ENCODE assay signal across 12 mouse cellular contexts in the genomic region with DNA sequence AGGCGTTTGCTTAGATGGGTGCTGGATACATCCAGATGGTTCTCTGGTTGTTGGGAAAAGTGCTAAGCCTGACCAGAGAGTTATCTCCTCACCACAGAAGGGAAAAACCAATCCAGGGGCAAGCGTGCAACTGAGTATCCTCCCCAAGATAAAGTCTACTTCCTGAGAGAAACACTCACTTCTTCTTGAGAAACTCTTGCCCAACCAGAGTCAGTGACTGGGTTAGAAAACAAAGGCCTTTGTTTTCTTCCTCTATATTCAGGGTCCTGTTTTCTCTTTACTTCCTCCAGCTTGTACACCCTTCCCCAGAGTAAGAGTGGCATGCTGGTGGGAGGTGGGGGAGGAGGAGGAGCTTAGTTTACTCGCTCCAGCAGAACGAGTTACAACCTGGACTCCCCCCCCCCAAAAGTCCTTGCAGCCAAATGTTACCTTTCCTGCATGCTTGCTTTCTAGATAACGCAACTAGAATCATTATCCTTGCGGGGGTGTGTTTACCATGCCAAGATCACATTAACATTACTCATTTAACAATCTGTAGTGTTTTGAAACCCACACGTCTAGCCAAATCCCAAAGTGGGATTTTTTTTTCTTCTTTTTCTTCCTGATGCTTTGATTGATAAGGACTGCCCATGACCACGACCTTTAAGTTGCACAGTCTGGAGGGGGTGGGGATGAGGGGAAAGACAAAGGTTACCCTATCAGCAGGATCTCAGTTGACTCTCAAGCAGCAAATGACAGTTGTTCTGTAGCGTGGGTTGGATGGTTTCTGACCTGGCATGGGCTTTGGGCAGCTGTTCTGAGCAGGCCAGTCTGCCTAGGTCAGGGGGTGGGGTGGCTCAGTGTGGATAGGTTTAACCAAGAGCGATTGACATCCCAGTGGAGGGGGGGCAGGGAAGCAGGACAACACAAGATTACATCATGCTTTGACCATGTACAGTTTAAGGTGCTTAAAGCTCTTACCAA.
DNase-seq lines count a peak whose midpoint lies in the region; ATAC-seq and TF ChIP-seq lines count a peak whose summit lies in the region.
"Had no signal": no experiment of that assay in that cellular context is flagged by ENCODE, and none has a peak within 500 bp of the region (broad histone marks: within the 10 kb centered on the region; RNA-seq: fewer than 3 reads in every experiment).

No protein-coding gene starts in this region.

- TF ChIP-seq POLR2A in MEL (IDR thresholded peaks at IDR 0.05; ENCODE audit: control insufficient read depth in 1 of 2, insufficient read depth in 1 of 2, low read depth in 1 of 2, low read length in 2 of 2, poor library complexity in 1 of 2), result no peak

- no peak overlapping the region for H3K9ac ChIP-seq in limb, embryonic 13.5 days
- no peak overlapping the region for H3K9ac ChIP-seq in MEL (ENCODE audit: control insufficient read depth, low read depth, low read length, poor library complexity, severe bottlenecking)
- no peak overlapping the region for H3K9ac ChIP-seq in forebrain, embryonic 12.5 days
- H3K9ac ChIP-seq: midbrain, embryonic 15.5 days had no signal

- H3K4me2 ChIP-seq in limb, embryonic 13.5 days (replicated peaks), result no peak overlapping the region
- no peak overlapping the region for H3K4me2 ChIP-seq in forebrain, embryonic 12.5 days
- H3K4me2 ChIP-seq: midbrain, embryonic 15.5 days had no signal

- TF ChIP-seq RAD21 in MEL (IDR thresholded peaks at IDR 0.05; ENCODE audit: low read depth, low read length), result no peak

- no peaks in the 10 kb centered on the region for H3K9me3 ChIP-seq in limb, embryonic 13.5 days
- no peaks in the 10 kb centered on the region for H3K9me3 ChIP-seq in limb, embryonic 10.5 days (replicated peaks)
- no peaks in the 10 kb centered on the region for H3K9me3 ChIP-seq in MEL (replicated peaks; ENCODE audit: insufficient read depth, low read length)
- no peaks in the 10 kb centered on the region for H3K9me3 ChIP-seq in forebrain, embryonic 12.5 days
- H3K9me3 ChIP-seq: midbrain, embryonic 15.5 days had no signal

- ATAC-seq in limb, embryonic 13.5 days (ENCODE audit: low FRiP score, low read depth), result peak; percentile 15; the same call in 1 of the 2 replicates
- ATAC-seq in granulocyte monocyte progenitor cell, adult 5-6 weeks (replicated peaks; ENCODE audit: poor library complexity, severe bottlenecking), result peak; percentile 85
- ATAC-seq in megakaryocyte progenitor cell, adult 5-6 weeks (replicated peaks; ENCODE audit: poor library complexity), result peak; percentile 75
- ATAC-seq in forebrain, embryonic 12.5 days (ENCODE audit: low FRiP score), result no peak
- ATAC-seq: midbrain, embryonic 15.5 days had no signal

- no peak overlapping the region for H3K4me3 ChIP-seq in limb, embryonic 13.5 days
- no peak overlapping the region for H3K4me3 ChIP-seq in limb, embryonic 10.5 days
- no peak overlapping the region for H3K4me3 ChIP-seq in MEL (ENCODE audit: control insufficient read depth in 1 of 2, insufficient read depth in 1 of 2, low read depth in 2 of 2, low read length in 2 of 2)
- H3K4me3 ChIP-seq in forebrain, embryonic 12.5 days (replicated peaks), result no peak overlapping the region
- H3K4me3 ChIP-seq in layer of hippocampus, adult 2 months, result no peak overlapping the region
- H3K4me3 ChIP-seq: midbrain, embryonic 15.5 days had no signal

- TF ChIP-seq EP300 in MEL (IDR thresholded peaks at IDR 0.05; ENCODE audit: low read depth in 1 of 2, low read length in 2 of 2), result peak; percentile 33 to 35; a peak in 1 of 4 replicates

- no peaks in the 10 kb centered on the region; the same call in 1 of the 2 replicates for H3K4me1 ChIP-seq in limb, embryonic 13.5 days
- peaks cover 6% of the 10 kb centered on the region; the same call in 1 of the 2 replicates for H3K4me1 ChIP-seq in limb, embryonic 10.5 days
- no peaks in the 10 kb centered on the region for H3K4me1 ChIP-seq in MEL (ENCODE audit: control insufficient read depth in 1 of 2, insufficient read depth in 2 of 2, low read length in 2 of 2)
- H3K4me1 ChIP-seq in forebrain, embryonic 12.5 days, result no peaks in the 10 kb centered on the region
- H3K4me1 ChIP-seq: midbrain, embryonic 15.5 days had no signal

- H3K27me3 ChIP-seq in limb, embryonic 13.5 days, result no peaks in the 10 kb centered on the region
- H3K27me3 ChIP-seq in limb, embryonic 10.5 days (ENCODE audit: low read depth, poor library complexity, severe bottlenecking), result no peaks in the 10 kb centered on the region
- H3K27me3 ChIP-seq in MEL (ENCODE audit: control insufficient read depth in 1 of 2, insufficient read depth in 2 of 2, low read length in 2 of 2), result no peaks in the 10 kb centered on the region
- H3K27me3 ChIP-seq in forebrain, embryonic 12.5 days, result no peaks in the 10 kb centered on the region
- H3K27me3 ChIP-seq: midbrain, embryonic 15.5 days had no signal

- 65% methylated on average over 10 of the region's 10 CpGs for WGBS in limb, embryonic 13.5 days
- 67% methylated on average over 10 of the region's 10 CpGs for WGBS in limb, embryonic 10.5 days
- WGBS in forebrain, embryonic 12.5 days, result 70% methylated on average over 10 of the region's 10 CpGs

- no peaks in the 10 kb centered on the region for H3K36me3 ChIP-seq in limb, embryonic 13.5 days
- H3K36me3 ChIP-seq in limb, embryonic 10.5 days, result no peaks in the 10 kb centered on the region
- no peaks in the 10 kb centered on the region for H3K36me3 ChIP-seq in MEL (ENCODE audit: control insufficient read depth in 1 of 2, insufficient read depth in 2 of 2, low read length in 2 of 2)
- H3K36me3 ChIP-seq in forebrain, embryonic 12.5 days (replicated peaks), result no peaks in the 10 kb centered on the region
- H3K36me3 ChIP-seq: midbrain, embryonic 15.5 days had no signal

- no peak for TF ChIP-seq CTCF in MEL (IDR thresholded peaks at IDR 0.05 in 2 of 3, conservative IDR thresholded peaks at IDR 0.05 in 1 of 3; ENCODE audit: control insufficient read depth in 1 of 3, insufficient read depth in 1 of 3, low read depth in 2 of 3, low read length in 3 of 3, poor library complexity in 1 of 3, severe bottlenecking in 1 of 3)
- TF ChIP-seq CTCF in layer of hippocampus, adult 2 months (conservative IDR thresholded peaks at IDR 0.05), result no peak

- H3K27ac ChIP-seq in limb, embryonic 13.5 days, result no peak overlapping the region
- no peak overlapping the region for H3K27ac ChIP-seq in limb, embryonic 10.5 days
- no peak overlapping the region for H3K27ac ChIP-seq in MEL (ENCODE audit: control insufficient read depth, low read depth, low read length)
- H3K27ac ChIP-seq in forebrain, embryonic 12.5 days, result no peak overlapping the region
- no peak overlapping the region for H3K27ac ChIP-seq in layer of hippocampus, adult 2 months
- H3K27ac ChIP-seq: midbrain, embryonic 15.5 days had no signal

- no peak for DNase-seq in limb, embryonic 10.5 days (ENCODE audit: low spot score)
- peak; percentile 20 for DNase-seq in MEL (ENCODE audit: low read depth, low spot score)
- no peak for DNase-seq in testis, postnatal 14 days (ENCODE audit: low spot score)
- DNase-seq in layer of hippocampus, adult 2 months (ENCODE audit: low spot score in 2 of 2), result no peak
- DNase-seq: cerebellum, postnatal 36 days; kidney, adult 11 months; thymus, adult 2 months had no signal

- H3K79me2 ChIP-seq in MEL (ENCODE audit: control insufficient read depth, insufficient read depth, low read length, poor library complexity), result no peaks in the 10 kb centered on the region

TF ChIP-seq in MEL, 35 proteins besides CTCF, POLR2A, EP300 and RAD21:
- TF ChIP-seq ZMIZ1 (IDR thresholded peaks at IDR 0.05; ENCODE audit: low read depth, low read length) (no peak), HCFC1 (IDR thresholded peaks at IDR 0.05; ENCODE audit: low read depth, low read length) (no peak), MXI1 (IDR thresholded peaks at IDR 0.05; ENCODE audit: low read depth, low read length) (no peak), BHLHE40 (IDR thresholded peaks at IDR 0.05; ENCODE audit: borderline replicate concordance, low read depth, low read length) (no peak), MYC (IDR thresholded peaks at IDR 0.05; ENCODE audit: low read depth, low read length) (no peak), USF2 (IDR thresholded peaks at IDR 0.05; ENCODE audit: borderline replicate concordance in 1 of 2, insufficient read depth in 1 of 2, low read depth in 1 of 2, low read length in 2 of 2) (no peak), NELFE (IDR thresholded peaks at IDR 0.05; ENCODE audit: low read depth, low read length) (no peak), SIN3A (IDR thresholded peaks at IDR 0.05; ENCODE audit: low read length) (no peak), JUND (IDR thresholded peaks at IDR 0.05; ENCODE audit: low read depth, low read length) (no peak), GATA1 (IDR thresholded peaks at IDR 0.05; ENCODE audit: low read depth, low read length) (no peak; the same call in 1 of the 2 replicates), USF1 (IDR thresholded peaks at IDR 0.05; ENCODE audit: low read depth, low read length) (no peak), POLR2AphosphoS5 (IDR thresholded peaks at IDR 0.05; ENCODE audit: borderline replicate concordance, low read depth, low read length) (no peak), ETS1 (IDR thresholded peaks at IDR 0.05; ENCODE audit: low read depth, low read length) (no peak), NRF1 (IDR thresholded peaks at IDR 0.05; ENCODE audit: insufficient read depth, low read depth, low read length, poor library complexity, severe bottlenecking) (no peak)
